Mouse (Mus musculus) lung, postnatal 0 days (tissue): ENCODE measurements at regions not wholly inside any gene's neighbourhood (a gene's known extent, or its start where the extent isn't known, plus 50 kb on each side); places are given as distances from the start of the nearest gene placed in this dataset.

Experiments
- CTCF ChIP-seq: IDR thresholded peaks from 2 replicates; pipeline ENCODE4 v1.5.1; 2016; ENCODE audit warnings: antibody characterized with exemption, mild to moderate bottlenecking
- EP300 ChIP-seq: IDR thresholded peaks from 2 replicates; pipeline ENCODE4 v1.6.1; 2016; ENCODE audit warnings: antibody characterized with exemption, mild to moderate bottlenecking, control low read depth

DNA sequence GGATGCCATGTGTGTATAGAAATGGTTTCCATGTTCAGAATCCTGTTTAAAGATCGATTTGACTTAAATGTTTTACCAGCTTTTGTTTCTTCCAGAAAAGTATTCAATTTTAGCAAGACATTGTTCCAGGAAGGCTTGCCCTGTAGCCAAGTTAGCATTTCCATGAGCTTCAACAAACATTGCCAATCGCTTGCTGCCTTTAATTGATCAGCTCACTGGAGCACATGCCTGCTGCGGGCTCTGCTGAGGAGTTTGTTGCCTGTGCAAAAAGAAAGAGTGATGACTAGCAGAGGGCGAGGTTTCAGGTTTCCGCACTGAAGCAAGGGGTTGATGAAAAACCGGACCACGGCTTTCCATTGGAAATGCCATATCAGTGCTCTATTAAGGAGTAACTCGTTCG, 58.0 kb downstream of the Tril start:
- TF ChIP-seq CTCF (no peak), EP300 (no peak)
